Mouse (Mus musculus) cerebellum, adult 2 months (tissue): Measurements from ENCODE around the gene Art3.

ENCODE experiments used
- CTCF ChIP-seq: fragments of 200-500 bp; IDR thresholded peaks from 2 replicates; pipeline ENCODE4 v1.5.1; 2011; ENCODE audit warnings: low read depth, mild to moderate bottlenecking, control low read depth, low read length, moderate library complexity, borderline replicate concordance; ENCODE audit not compliant: insufficient read depth
- POLR2A ChIP-seq: fragments of 200-500 bp; IDR thresholded peaks from 2 replicates; pipeline ENCODE4 v1.6.1; 2011; ENCODE audit warnings: low read length, control low read depth, borderline replicate concordance; ENCODE audit not compliant: insufficient read depth

- TF ChIP-seq CTCF (no peak), POLR2A (no peak)
Measured at GRCm38 (mm10) chr5:92358033-92358432, 26.4 kb downstream of the Art3 start.
